Mouse (Mus musculus): ENCODE data around the gene Lyve1.
A peak's percentile ranks its signal among the peaks of the same experiment; 100 is the strongest.

Gene Lyve1

DNA sequence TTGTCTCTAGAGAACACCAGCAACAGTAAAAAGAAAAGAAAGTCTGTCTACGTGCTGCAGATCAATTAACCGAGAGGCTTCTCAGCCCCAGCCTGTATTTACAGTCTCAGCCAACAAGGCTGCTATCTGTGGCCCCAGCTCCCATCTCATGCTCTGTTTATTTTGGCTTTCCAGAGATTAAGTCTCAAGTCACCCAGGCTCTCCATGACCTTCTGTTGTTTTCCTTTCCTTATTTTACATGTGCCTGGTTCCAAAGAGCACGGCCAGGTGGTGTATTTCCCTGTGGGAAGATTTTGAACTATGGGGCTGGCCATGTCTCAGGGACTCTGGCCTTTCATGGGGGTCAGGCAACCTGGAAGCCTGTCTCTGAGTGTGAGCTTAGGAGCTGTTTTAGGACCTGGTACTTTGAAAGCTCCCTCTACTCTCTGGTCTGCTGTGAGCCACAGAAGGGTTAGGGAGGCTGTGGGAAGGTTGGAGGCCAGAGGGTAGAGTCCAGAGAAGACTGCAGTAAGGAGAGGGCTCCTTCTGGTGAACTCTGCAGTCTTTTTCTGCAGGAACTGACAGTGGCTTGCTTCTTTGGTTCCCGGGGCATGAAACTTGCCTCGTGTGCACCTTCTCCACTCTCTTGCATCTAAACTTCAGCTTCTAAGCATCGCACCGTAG lies 11.4 kb downstream of the Lyve1 start:
- peak; percentile 90 for DNase-seq

- DNase-seq: no peak
Observed at GRCm38 (mm10) chr7:110848371-110848770, 14.7 kb downstream of the Lyve1 start.

GRCm38 (mm10) chr7:110847321-110847720 lies 15.7 kb downstream of the Lyve1 start:
- DNase-seq: peak; percentile 9

GRCm38 (mm10) chr7:110843916-110844874 lies 18.8 kb downstream of the Lyve1 start, which contains the start of gene Rnf141:
TSS of gene Rnf141 (minus strand) at chr7:110844457.
- DNase-seq: peak; percentile 99

GRCm38 (mm10) chr7:110840332-110840731 lies 22.7 kb downstream of the Lyve1 start:
- peak; percentile 88 for DNase-seq

DNA sequence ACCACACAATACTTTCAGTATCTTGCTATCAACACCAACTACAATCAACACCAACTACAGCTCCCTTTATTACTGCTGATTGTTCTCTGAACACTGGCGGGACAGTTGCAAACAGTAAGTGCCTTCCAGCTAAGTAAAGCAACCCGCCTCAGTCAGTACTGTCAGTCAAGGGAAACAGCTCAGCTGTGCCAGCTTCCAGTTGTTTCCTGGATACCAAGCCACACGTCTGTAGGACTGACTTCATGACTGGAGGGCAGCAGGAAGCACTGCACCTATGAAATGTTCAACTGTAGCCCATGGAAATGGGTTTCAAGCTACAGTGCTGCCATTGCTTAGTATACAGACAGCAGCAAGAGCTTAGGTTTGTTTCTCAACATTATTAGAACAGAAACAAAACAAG lies 28.5 kb downstream of the Lyve1 start:
- DNase-seq: peak; percentile 90

- peak; percentile 57 for DNase-seq
Observed at GRCm38 (mm10) chr7:110834018-110834417, 29.0 kb downstream of the Lyve1 start.

- DNase-seq: peak; percentile 79
Observed at GRCm38 (mm10) chr7:110833024-110833423, 30.0 kb downstream of the Lyve1 start.

DNA sequence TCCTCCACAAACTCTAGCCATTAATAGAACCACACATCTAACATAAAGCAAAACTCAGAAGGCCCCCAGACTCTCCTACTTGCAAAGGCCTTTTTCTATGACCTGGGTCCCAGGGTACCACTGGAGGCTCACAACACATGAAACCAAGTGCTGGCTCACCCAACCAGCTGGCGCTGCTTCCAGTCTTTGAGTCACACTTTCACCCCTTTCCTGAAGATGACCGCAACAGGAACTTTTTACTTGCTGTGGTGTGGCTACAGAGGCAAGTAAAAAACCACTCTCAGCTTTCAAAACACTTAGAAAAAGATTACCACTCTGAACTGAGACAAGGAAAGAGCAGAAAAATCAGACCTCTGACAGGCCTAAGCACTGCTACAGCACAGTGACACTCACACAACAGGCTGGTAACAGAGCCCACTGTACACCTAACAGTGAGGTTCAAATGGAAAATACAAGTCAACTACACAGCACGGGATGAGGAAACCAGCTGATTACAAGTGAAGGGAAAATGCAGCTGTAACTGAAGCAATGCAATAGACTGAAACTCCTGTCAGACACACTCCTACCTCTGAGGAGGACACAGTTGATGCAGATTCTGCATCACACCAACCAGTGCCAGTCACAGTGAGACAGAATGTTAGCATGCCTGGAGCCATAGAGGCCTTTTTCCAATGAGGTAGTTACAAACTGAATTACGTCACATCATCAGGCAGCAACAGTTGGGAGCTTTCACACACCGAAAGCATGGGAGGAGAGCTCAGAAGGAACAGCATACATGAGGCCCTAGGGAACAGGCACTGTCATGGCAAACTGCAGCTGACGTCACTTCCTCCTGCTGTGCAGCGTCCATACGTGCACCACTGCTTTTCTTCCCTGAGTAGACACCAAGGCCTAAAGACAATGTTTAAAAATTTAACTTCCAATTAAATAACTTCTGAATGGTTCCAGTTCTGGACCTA lies 38.8 kb downstream of the Lyve1 start:
- peak; percentile 93 for DNase-seq

GRCm38 (mm10) chr7:110823593-110823992 lies 39.4 kb downstream of the Lyve1 start:
- DNase-seq: peak; percentile 83

GRCm38 (mm10) chr7:110823076-110823475 lies 40.0 kb downstream of the Lyve1 start:
- DNase-seq: peak; percentile 71

- DNase-seq: peak; percentile 34
Observed at GRCm38 (mm10) chr7:110822055-110822454, 41.0 kb downstream of the Lyve1 start.

DNA sequence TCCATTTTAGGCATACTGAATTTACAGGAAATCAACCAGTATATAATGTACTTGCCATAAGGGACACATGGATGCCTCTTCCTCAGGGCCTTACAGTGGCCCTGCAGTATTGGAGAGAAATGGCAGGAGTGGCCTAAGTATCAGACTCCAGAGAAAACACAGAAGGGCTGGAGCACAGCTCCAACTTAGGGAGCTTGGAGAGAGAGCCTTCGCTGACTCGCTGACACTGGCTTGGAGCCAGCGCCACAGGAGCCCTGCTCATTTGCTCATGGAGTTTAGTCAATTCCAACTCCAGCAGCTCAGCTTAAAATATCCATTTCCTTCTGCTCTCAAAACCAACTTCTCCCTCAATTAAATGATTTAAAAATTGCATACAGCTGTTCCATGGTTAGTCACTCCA lies 41.4 kb downstream of the Lyve1 start:
- peak; percentile 95 for DNase-seq

DNA sequence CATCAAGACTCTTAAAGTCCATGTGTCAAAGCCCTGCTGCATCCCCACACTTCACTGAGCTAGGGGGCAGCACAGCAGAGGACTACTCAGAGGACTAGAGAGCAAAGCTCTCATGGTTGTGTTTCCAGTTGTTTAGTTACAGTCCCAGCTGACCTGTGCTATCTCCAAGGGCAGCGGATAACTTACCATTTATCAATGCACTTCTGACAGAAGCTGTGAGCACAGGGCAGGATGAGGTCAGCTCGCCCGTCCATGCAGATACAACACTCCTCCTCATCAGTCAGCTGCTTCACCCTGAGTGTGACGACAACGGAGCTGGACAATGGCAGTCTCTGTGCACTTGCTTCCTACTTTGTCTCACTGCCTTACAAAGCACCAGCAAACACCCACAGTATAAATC lies 42.0 kb downstream of the Lyve1 start:
- peak; percentile 94 for DNase-seq

DNA sequence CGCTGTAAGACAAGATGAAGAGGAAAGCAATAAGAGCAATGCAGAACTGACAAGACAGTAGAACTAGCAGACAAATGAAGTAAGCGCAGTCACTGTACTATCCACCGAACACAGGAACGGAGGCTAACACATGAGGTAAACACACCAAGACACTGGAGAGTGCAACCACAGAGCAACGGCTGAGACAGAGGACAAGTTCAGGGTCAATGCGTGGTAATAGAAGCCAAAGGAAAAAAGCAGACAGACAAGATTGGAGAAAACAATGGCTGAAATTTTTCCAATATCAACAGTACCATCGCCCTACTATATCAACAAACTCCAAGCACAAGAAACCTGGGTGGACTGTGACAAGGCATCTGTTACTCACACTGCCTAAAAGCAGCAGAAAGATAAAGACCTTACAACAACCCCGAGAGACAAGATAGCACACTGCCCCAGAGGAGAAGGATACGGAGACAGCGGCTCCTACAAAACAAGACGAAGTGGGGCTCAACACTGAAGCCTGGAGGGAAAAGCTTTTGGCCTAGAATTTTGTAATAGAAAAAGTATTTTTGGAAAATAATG lies 44.2 kb downstream of the Lyve1 start:
- peak; percentile 83 for DNase-seq

- DNase-seq: peak; percentile 97
Observed at GRCm38 (mm10) chr7:110818206-110818605, 44.8 kb downstream of the Lyve1 start.

DNA sequence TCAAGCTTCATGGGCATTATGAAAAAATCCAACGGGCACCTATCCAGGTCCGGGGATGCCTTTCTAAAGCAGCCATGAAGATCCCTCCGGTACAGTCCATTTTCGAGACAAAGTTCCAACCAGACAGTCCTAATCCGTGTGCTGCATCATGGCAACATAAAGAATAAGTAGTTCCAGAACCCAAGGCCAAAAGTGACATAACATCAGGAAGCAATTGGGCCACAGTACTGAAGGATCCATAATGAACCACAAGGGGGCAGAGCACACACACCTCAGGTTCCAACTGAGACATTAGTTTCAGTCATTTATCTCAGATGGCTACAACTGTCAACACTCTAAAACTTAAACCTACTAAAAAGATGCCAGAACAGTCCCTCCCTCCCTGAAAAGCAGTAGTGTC lies 47.0 kb downstream of the Lyve1 start:
- DNase-seq: peak; percentile 92

- no peak for DNase-seq
Observed at GRCm38 (mm10) chr7:110813983-110814382, 49.1 kb downstream of the Lyve1 start.

DNA sequence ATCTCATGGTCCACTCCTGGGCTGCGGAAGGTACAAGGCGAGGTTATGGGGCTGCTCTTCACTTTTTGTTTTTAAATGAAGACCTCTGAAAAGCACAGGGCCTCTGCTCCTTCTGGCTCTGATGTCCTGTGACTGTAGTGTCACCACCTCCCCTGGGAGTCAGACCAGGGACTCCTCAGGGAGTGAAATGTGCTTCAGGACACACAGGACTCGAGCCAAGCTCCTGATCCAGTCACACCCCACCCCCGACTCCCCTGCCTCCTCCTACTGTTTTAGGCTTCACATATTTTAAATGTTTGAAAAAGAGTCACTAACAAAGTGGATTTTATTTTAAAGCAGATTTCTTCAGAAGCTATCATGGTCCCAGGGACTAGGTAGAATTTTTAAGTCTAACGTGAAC lies 51.5 kb downstream of the Lyve1 start:
- peak; percentile 97 for DNase-seq

DNA sequence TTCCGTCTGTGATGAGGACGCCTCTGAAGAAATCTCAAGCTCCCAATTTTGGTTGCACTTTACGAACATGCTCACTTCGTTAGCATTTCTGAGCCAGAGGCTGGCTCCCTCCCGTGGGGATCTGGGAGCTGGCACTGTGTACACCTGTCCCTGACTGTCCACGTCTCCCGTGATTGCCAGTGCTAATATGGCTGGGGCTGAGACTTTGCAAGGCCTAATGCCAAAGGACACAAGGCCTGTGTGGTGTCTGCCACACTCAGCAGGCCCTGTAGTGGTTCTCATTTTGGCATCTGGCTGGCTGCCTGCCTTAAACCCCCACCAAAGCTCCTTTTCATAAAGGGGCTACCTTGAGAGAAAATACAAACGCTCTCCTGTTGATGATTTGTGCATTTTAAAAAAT lies 52.0 kb downstream of the Lyve1 start:
- DNase-seq: peak; percentile 91

- peak; percentile 92 for DNase-seq
Observed at GRCm38 (mm10) chr7:110809585-110810557, 53.2 kb downstream of the Lyve1 start.
